Mouse (Mus musculus): ENCODE measurements around the gene Trim80.

GRCm38 (mm10) chr11:115419531-115420237 is 20.7 kb upstream of the Trim80 start, which contains the start of the genes Atp5h and Kctd2:
- TF ChIP-seq CTCF (IDR thresholded peaks at IDR 0.05; ENCODE audit: control insufficient read depth, insufficient read depth, insufficient read length) = no peak
- TF ChIP-seq MYOD1 (IDR thresholded peaks at IDR 0.05; ENCODE audit: control insufficient read depth, insufficient read length, low read depth) = no peak
- TF ChIP-seq MAX (IDR thresholded peaks at IDR 0.05) = no peak
- peak; percentile 5 for TF ChIP-seq CEBPB (IDR thresholded peaks at IDR 0.05; ENCODE audit: low read depth)
- TF ChIP-seq USF1 (IDR thresholded peaks at IDR 0.05; ENCODE audit: low read depth) = peak; percentile 64
- no peak for TF ChIP-seq MYOG (IDR thresholded peaks at IDR 0.05; ENCODE audit: control insufficient read depth, extremely low read depth, insufficient read length)
- no peak for TF ChIP-seq FOSL1 (IDR thresholded peaks at IDR 0.05; ENCODE audit: insufficient read depth, low read length, poor library complexity, severe bottlenecking)

Data from C2C12 (cell line).